Mouse (Mus musculus): ENCODE results near the gene Spata5.

- TF ChIP-seq CTCF (IDR thresholded peaks at IDR 0.05; ENCODE audit: low read depth, low read length) (no peak), POLR2A (IDR thresholded peaks at IDR 0.05; ENCODE audit: extremely low read depth, insufficient read depth, low read length) (no peak)
Observed at GRCm38 (mm10) chr3:37614878-37615650, 195.4 kb downstream of the Spata5 start.

Measured in liver, adult 2 months (tissue).